Mouse (Mus musculus) natural killer cell, adult 2 months (primary cell): ENCODE results near the gene Ankrd1.

ENCODE experiments used
- DNase-seq, 2 experiments: peaks; one replicate each; pipeline ENCODE4 v3.0.0; 2022; ENCODE audit warnings: low spot score in 2 of 2

Gene Ankrd1

DNA sequence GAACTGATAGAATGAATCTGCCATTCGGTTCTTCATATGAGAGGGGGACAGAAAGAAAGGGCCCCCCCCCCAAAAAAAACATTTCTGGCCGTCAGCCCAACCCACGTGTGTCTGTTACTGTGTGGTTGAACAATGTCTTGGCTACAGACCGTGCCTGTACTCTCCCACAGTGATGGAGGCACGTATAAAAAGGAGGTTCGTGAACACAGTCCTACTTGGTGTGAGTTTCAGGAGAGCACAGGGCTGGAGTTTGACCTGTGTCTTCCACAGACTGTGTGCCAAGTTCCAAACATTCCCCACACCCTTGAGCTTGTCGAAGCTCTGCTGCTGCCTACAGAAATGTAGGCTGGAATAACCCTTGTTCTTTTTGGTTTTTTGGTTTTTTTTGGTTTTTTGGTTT, 9.4 kb downstream of the Ankrd1 start:
- no peak for DNase-seq

DNA sequence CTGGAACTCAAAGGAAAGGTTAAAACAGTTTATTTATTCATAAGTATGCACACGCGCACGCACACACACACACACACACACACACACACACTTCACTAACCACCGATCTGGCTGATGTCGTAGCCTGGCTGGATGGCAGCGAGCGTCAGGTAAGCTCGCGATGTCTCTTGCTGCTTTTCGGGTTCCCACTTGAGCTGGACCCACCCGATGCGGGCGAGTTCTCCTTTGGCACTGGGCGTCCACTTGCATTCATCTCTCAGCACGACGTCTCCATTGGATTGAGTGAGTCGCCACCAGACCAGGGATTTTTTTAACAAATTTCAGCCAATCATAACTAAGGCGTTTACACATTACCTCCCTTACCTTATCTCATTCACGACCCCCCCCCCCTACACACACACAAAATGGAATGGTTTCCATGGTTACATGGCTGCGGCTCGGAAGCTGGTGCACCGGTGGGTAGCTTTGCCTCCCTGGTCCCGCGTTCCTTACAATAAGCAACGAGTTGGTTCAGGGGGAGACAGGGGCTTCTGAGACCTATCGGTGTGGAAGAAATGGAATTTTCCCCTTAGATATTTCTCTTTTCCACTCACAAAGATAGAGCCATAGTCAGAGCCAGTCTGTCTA, 10.5 kb downstream of the Ankrd1 start:
- DNase-seq: no peak

GRCm38 (mm10) chr19:36103909-36104308, 16.0 kb downstream of the Ankrd1 start:
- no peak for DNase-seq

DNA sequence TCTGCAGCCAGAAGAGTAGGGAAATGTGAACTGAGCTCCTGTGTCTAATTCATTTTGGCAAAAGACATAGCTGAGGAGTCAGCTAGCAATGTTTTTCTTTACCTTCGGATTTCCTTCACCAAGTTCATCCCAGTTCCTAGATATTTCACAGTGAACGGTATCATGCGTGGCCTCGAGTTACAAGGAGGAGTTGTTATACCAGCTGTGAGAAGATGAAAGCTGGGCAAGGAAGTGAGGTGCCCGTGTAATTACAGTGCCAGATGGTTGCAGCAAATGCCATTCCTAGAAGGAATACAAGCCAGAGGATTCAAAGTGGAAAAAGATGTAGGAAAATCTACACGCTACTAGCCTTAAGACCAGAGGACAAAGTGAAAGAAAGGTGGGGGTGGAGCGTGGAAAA, 21.0 kb downstream of the Ankrd1 start:
- DNase-seq: no peak

DNA sequence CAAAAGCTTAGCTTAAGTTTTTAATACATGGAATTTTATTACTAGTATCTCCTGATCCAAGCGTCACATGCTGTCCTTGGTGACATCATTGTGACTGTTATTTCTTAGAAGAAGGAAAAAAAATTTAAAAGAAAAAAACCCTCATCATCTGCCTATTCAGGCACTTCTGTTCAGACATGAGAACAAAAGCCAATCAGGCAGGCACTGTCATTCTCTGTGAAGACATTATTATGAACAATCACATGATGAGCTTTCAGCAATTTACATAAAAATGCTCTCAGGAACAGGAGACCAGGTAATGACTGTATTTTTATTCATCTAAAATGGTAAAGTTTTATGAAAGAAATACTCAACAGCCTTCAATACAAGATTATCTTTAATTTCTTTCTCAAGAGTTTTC, 21.6 kb downstream of the Ankrd1 start:
- DNase-seq: no peak

- DNase-seq: no peak
Observed at GRCm38 (mm10) chr19:36097194-36097593, 22.7 kb downstream of the Ankrd1 start.

GRCm38 (mm10) chr19:36090781-36091180, 29.1 kb downstream of the Ankrd1 start:
- no peak for DNase-seq

DNA sequence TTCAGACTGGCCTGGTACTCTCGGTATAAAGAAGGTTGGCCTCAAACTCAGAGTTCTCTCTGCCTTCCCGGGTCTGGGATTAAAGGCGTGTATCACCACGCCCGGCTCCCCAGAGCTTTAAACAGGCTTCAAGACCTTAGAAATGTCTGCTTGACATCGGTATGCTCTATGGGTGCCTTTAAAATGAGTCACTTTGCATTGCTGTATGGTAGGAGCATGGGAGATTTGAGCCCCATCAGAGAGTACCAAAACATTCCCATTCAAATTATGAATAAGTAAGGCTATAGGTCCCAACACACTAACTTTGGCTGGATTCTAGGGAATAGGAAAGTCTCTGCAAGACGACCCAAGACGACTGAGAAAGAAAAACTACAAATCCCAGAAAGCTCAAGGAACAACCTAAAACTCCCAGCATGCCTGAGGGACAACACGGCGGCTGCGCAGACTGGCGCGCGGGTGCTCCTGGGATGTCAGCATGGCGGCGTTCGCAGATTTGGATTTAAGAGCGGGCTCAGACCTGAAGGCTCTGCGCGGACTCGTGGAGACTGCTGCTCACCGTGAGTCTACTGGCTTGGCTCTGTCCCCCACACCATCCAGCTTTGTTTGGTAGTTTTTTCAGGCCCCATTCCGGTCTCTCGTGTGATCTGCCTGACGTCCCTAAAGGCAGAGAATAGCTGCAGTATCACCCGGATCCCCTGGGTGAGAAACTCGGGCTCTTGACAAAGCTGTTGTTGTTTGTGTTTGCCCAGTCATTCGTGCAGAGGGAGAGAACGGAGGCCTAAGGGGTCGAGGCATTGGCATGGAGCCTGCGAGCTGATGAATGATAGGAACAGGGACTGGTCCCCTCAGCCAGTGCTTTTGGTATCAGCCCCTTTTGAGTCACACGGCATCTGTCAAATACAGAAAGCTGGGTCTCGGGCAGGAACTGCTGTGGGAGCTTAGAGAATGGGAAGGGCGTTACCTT, 36.4 kb downstream of the Ankrd1 start, which contains the start of gene Rpp30:
Gene Rpp30 (plus strand): TSS at position 455 of the 964 bp plus-strand sequence.
- DNase-seq: peak; percentile 69 to 78

DNA sequence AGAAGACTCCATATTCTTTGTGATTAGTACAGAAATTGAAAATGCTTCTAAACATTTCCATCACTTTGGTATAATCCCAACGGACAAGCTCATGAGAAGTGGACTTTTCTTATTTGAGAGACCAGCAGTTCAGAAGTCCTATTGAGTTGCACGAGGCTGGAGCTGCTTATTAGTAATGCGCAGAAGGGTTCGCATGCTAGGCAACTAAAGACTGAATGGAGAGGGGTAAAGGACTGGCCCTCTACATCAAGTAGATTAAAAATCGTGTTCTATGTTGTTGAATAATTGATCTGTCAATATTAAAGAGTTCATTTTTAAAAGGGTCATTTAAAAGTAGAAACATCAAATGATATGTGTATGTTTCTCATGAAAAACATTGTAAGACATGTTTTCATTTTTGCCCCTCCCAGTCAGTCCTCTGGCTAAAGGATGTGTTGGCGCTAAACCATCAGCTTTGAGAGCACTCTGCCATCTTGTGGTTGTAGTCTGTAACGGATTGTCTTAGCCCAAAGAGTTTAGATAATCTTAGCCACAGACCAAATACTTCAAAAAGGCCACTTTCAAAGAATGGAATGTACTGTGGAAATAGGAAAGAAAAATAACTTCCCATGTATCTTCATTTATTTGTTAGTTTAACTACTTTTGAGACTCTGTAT, 37.2 kb downstream of the Ankrd1 start:
- peak; percentile 23 to 41 for DNase-seq

- no peak for DNase-seq
Observed at GRCm38 (mm10) chr19:36062801-36063529, 56.9 kb downstream of the Ankrd1 start.
